Mouse (Mus musculus) large intestine, adult 2 months (tissue): ENCODE results near the gene Tacc3. TPM values are rescaled to one million over a fixed set of nuclear protein-coding genes. Genes with fewer than 3 reads are reported as not detected.

ENCODE experiments used
- DNase-seq: peaks from one replicate; pipeline ENCODE4 v3.0.0-alpha.2; 2012; ENCODE audit warnings: low read depth, low spot score
- WGBS: fragments of 180-500 bp; shearing (Covaris S2); methylation state at CpG from one replicate; pipeline ENCODE4 v1.1.7; 2018; 5-methylcytosine and 5-hydroxymethylcytosine counted together
- polyA plus RNA-seq: library from polyadenylated mRNA; depleted of rRNA; stranded (reverse); fragments of >200 nt; gene quantifications from 2 replicates; pipeline ENCODE4 v1.2.3, GENCODE M21; 2012; rRNA removed

Gene Tacc3
- polyA plus RNA-seq, 1 experiment = 28.5 TPM

GRCm38 (mm10) chr5:33716467-33716866 lies 58.5 kb downstream of the Tacc3 start:
- DNase-seq = no peak
- 53% methylated on average over 6 of the region's 6 CpGs for WGBS

- no peak for DNase-seq
- WGBS = 93% methylated on average over 5 of the region's 5 CpGs
These were observed 60.5 kb downstream of the Tacc3 start for GRCm38 (mm10) chr5:33718460-33718859.

- WGBS = 13% methylated on average over 8 of the region's 8 CpGs
- DNase-seq = no peak
These were observed 63.0 kb downstream of the Tacc3 start for GRCm38 (mm10) chr5:33720852-33721490.

- under 1% methylated on average over 71 of the region's 73 CpGs for WGBS
- DNase-seq = no peak
These were observed 63.8 kb downstream of the Tacc3 start, which contains the start of gene Fgfr3 for GRCm38 (mm10) chr5:33721541-33722265. Gene Fgfr3, plus strand, starts transcription at chr5:33721674.

- no peak for DNase-seq
- under 1% methylated on average over 53 of the region's 53 CpGs for WGBS
These were observed 64.5 kb downstream of the Tacc3 start for GRCm38 (mm10) chr5:33722266-33723018.

GRCm38 (mm10) chr5:33723019-33723640 lies 65.2 kb downstream of the Tacc3 start:
- no peak for DNase-seq
- 3% methylated on average over 61 of the region's 61 CpGs for WGBS

GRCm38 (mm10) chr5:33723641-33724465 lies 65.9 kb downstream of the Tacc3 start:
- 18% methylated on average over 36 of the region's 36 CpGs for WGBS
- no peak for DNase-seq

GRCm38 (mm10) chr5:33726081-33726647 lies 68.2 kb downstream of the Tacc3 start:
- WGBS = 89% methylated on average over 7 of the region's 7 CpGs
- DNase-seq = no peak

GRCm38 (mm10) chr5:33726891-33727290 lies 69.0 kb downstream of the Tacc3 start:
- DNase-seq = no peak
- 60% methylated on average over 1 of the region's 1 CpGs for WGBS

Other genes with a start within 250 kb of the Tacc3 start
- gene Nkx1-1, start 224.2 kb upstream of the Tacc3 start, polyA plus RNA-seq = not detected in 2 replicates
- gene Fam53a, start 28.5 kb upstream of the Tacc3 start, polyA plus RNA-seq = 23.5 and 24.4 TPM in 2 replicates
- gene Gm9903, start 28.2 kb upstream of the Tacc3 start, polyA plus RNA-seq = 0.38 and 0.56 TPM in 2 replicates
- gene Slbp, start 5.6 kb upstream of the Tacc3 start, polyA plus RNA-seq = 21.6 and 28.8 TPM in 2 replicates
- gene Tmem129, start 288 bp downstream of the Tacc3 start, polyA plus RNA-seq = 31.2 and 41.7 TPM in 2 replicates
- gene Fgfr3, start 63.5 kb downstream of the Tacc3 start, polyA plus RNA-seq = 13.9 and 23.0 TPM in 2 replicates
- 62.5 and 92.7 TPM in 2 replicates for gene Letm1, start 124.7 kb downstream of the Tacc3 start, polyA plus RNA-seq
- 10.0 and 10.4 TPM in 2 replicates for gene Nsd2, start 162.6 kb downstream of the Tacc3 start, polyA plus RNA-seq